Mouse (Mus musculus) cerebellum, adult 2 months (tissue): ENCODE measurements around the gene Caprin1.

Source experiments
- CTCF ChIP-seq: fragments of 200-500 bp; IDR thresholded peaks from 2 replicates; pipeline ENCODE4 v1.5.1; 2011; ENCODE audit warnings: low read depth, mild to moderate bottlenecking, control low read depth, low read length, moderate library complexity, borderline replicate concordance; ENCODE audit not compliant: insufficient read depth
- POLR2A ChIP-seq: fragments of 200-500 bp; IDR thresholded peaks from 2 replicates; pipeline ENCODE4 v1.6.1; 2011; ENCODE audit warnings: low read length, control low read depth, borderline replicate concordance; ENCODE audit not compliant: insufficient read depth

GRCm38 (mm10) chr2:103832899-103833298 lies 35.5 kb upstream of the Caprin1 start:
- TF ChIP-seq CTCF (no peak), POLR2A (no peak)
